Mouse (Mus musculus) stomach, postnatal 0 days (tissue): ENCODE results near the gene Neu4. TPM values are rescaled to one million over a fixed set of nuclear protein-coding genes. Genes with fewer than 3 reads are reported as not detected.
"Not testable (repeated sequence)": the region's sequence is repeated elsewhere in the genome, so short reads cannot be mapped to it uniquely, and the experiment has no call there.

ENCODE experiments used
- ATAC-seq: fragments of 200-750 bp; cut with Nextera tagmentation; 2 replicates; pipeline ENCODE4 v1.8.0; 2017; ENCODE audit not compliant: low FRiP score, low TSS enrichment
- DNase-seq: peaks from one replicate; pipeline ENCODE4 v3.0.0-alpha.2; 2016; ENCODE audit warnings: low spot score
- H3K27ac ChIP-seq: fragments of 300-500 bp; sonication (generic); replicated peaks from 2 replicates; pipeline ENCODE4 v1.5.1; 2014; ENCODE audit warnings: mild to moderate bottlenecking, control low read depth
- H3K27me3 ChIP-seq: fragments of 300-500 bp; sonication (generic); 2 replicates; pipeline ENCODE4 v1.6.1; 2014; ENCODE audit warnings: low read length; ENCODE audit not compliant: control insufficient read depth, insufficient read depth
- H3K36me3 ChIP-seq: fragments of 300-500 bp; sonication (generic); 2 replicates; pipeline ENCODE4 v1.6.1; 2014; ENCODE audit warnings: low read length, mixed read lengths; ENCODE audit not compliant: control insufficient read depth, insufficient read depth
- H3K4me1 ChIP-seq: fragments of 300-500 bp; sonication (generic); replicated peaks from 2 replicates; pipeline ENCODE4 v1.6.1; 2014; ENCODE audit warnings: antibody characterized with exemption; ENCODE audit not compliant: control insufficient read depth, insufficient read depth
- H3K4me2 ChIP-seq: fragments of 300-500 bp; sonication (generic); replicated peaks from 2 replicates; pipeline ENCODE4 v1.6.1; 2014; ENCODE audit warnings: low read depth, mild to moderate bottlenecking, control low read depth, moderate library complexity
- H3K4me3 ChIP-seq: fragments of 300-500 bp; sonication (generic); 2 replicates; pipeline ENCODE4 v1.5.1; 2014; ENCODE audit warnings: low read depth, low read length, control low read depth
- H3K9ac ChIP-seq: fragments of 300-500 bp; sonication (generic); 2 replicates; pipeline ENCODE4 v1.6.1; 2014; ENCODE audit warnings: mild to moderate bottlenecking, low read length, control low read depth, mixed read lengths
- H3K9me3 ChIP-seq: fragments of 300-500 bp; sonication (generic); 2 replicates; pipeline ENCODE4 v1.6.1; 2016; ENCODE audit warnings: low read length; ENCODE audit not compliant: control insufficient read depth
- CTCF ChIP-seq: IDR thresholded peaks from 2 replicates; pipeline ENCODE4 v1.5.1; 2016; ENCODE audit warnings: antibody characterized with exemption, low read depth, mild to moderate bottlenecking, moderate library complexity
- EP300 ChIP-seq: optimal IDR thresholded peaks from 2 replicates; pipeline ENCODE3; 2016; ENCODE audit warnings: antibody characterized with exemption
- WGBS: fragments of 180-500 bp; shearing (Covaris S2); extraction: QIAGEN DNeasy Blood & Tissue Kit; methylation state at CpG from one replicate; pipeline ENCODE4 v1.1.7; 2014; 5-methylcytosine and 5-hydroxymethylcytosine counted together
- polyA plus RNA-seq: library from polyadenylated mRNA; unstranded; fragments of >200 nt; fragmentation: Nextera tagmentation; extraction: Ambion mirVana; gene quantifications from 2 replicates; pipeline ENCODE4 v1.2.1, GENCODE M21; 2015

Gene Neu4
- polyA plus RNA-seq, 1 experiment from 2014 or later = not detected

DNA sequence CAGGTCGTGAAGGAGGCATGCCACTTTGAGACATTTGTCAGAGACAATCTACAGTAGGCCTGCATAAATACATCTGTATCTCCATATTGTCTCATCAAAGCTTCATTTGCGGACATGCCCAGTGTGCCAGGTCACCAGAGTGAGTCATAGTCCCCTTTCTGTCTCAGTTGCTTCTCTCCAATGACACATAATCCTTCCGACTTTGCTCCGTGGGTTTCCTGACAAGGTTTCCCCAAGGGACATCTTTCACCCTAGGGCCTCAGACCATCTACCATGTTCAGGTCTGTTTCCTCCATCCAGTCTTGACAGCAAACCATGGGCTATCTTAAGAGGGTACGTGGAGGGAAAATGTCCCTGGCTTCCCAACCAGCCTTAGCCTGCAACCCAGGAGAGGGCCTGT lies 30.9 kb downstream of the Neu4 start:
- TF ChIP-seq EP300 (no peak), CTCF (no peak)
- Histone ChIP-seq H3K27me3 (no peaks in the 10 kb centered on the region), H3K4me3 (no peak overlapping the region), H3K9ac (no peak overlapping the region), H3K4me1 (no peaks in the 10 kb centered on the region), H3K4me2 (no peak overlapping the region), H3K36me3 (no peaks in the 10 kb centered on the region), H3K9me3 (no peaks in the 10 kb centered on the region), H3K27ac (no peak overlapping the region)
- no peak for ATAC-seq
- no peak for DNase-seq
- WGBS = 76% methylated on average over 5 of the region's 5 CpGs

GRCm38 (mm10) chr1:94052373-94052772 lies 32.1 kb downstream of the Neu4 start, which contains the start of gene Pdcd1:
Pdcd1 (minus strand) TSS chr1:94052553.
- no peaks in the 10 kb centered on the region for H3K27me3 ChIP-seq
- WGBS = 33% methylated on average over 6 of the region's 6 CpGs
- H3K9ac ChIP-seq = no peak within 1 kb of the TSS
- H3K4me2 ChIP-seq = no peak within 1 kb of the TSS
- no peak within 1 kb of the TSS for H3K4me3 ChIP-seq
- TF ChIP-seq EP300 = no peak
- no peak for TF ChIP-seq CTCF
- no peak within 1 kb of the TSS for H3K27ac ChIP-seq
- no peaks in the 10 kb centered on the region for H3K9me3 ChIP-seq
- no peaks in the 10 kb centered on the region for H3K4me1 ChIP-seq
- DNase-seq (no peak), ATAC-seq (no peak)
- H3K36me3 ChIP-seq = no peaks in the 10 kb centered on the region

- H3K36me3 ChIP-seq = no peaks in the 10 kb centered on the region
- H3K27me3 ChIP-seq = no peaks in the 10 kb centered on the region
- no peak overlapping the region for H3K9ac ChIP-seq
- ATAC-seq (no peak), DNase-seq (no peak)
- no peak overlapping the region for H3K4me2 ChIP-seq
- H3K4me3 ChIP-seq = no peak overlapping the region
- TF ChIP-seq CTCF = no peak
- no peak for TF ChIP-seq EP300
- no peaks in the 10 kb centered on the region for H3K9me3 ChIP-seq
- H3K4me1 ChIP-seq = no peaks in the 10 kb centered on the region
- 66% methylated on average over 7 of the region's 7 CpGs for WGBS
- H3K27ac ChIP-seq = no peak overlapping the region
Observed at GRCm38 (mm10) chr1:94053530-94054216, 33.4 kb downstream of the Neu4 start.

GRCm38 (mm10) chr1:94054481-94054880 lies 34.2 kb downstream of the Neu4 start:
- H3K27ac ChIP-seq = no peak overlapping the region

GRCm38 (mm10) chr1:94055966-94056365 lies 35.7 kb downstream of the Neu4 start:
- no peaks in the 10 kb centered on the region for H3K4me1 ChIP-seq
- no peak for ATAC-seq
- H3K27ac ChIP-seq = no peak overlapping the region
- no peaks in the 10 kb centered on the region for H3K27me3 ChIP-seq
- H3K4me3 ChIP-seq = no peak overlapping the region
- H3K9me3 ChIP-seq = no peaks in the 10 kb centered on the region
- DNase-seq = no peak
- H3K4me2 ChIP-seq = no peak overlapping the region
- H3K9ac ChIP-seq = no peak overlapping the region
- TF ChIP-seq EP300 (no peak), CTCF (no peak)
- H3K36me3 ChIP-seq = no peaks in the 10 kb centered on the region
- WGBS = 26% methylated on average over 3 of the region's 3 CpGs

More at GRCm38 (mm10) chr1:94054481-94054880, 34.2 kb downstream of the Neu4 start:
- no peak for ATAC-seq
- no peaks in the 10 kb centered on the region for H3K27me3 ChIP-seq
- no peak overlapping the region for H3K4me2 ChIP-seq
- H3K4me3 ChIP-seq = no peak overlapping the region
- WGBS = 79% methylated on average over 1 of the region's 1 CpGs
- H3K4me1 ChIP-seq = no peaks in the 10 kb centered on the region
- H3K9ac ChIP-seq = no peak overlapping the region
- H3K9me3 ChIP-seq = no peaks in the 10 kb centered on the region
- TF ChIP-seq EP300 (no peak), CTCF (no peak)
- no peak for DNase-seq
- no peaks in the 10 kb centered on the region for H3K36me3 ChIP-seq

DNA sequence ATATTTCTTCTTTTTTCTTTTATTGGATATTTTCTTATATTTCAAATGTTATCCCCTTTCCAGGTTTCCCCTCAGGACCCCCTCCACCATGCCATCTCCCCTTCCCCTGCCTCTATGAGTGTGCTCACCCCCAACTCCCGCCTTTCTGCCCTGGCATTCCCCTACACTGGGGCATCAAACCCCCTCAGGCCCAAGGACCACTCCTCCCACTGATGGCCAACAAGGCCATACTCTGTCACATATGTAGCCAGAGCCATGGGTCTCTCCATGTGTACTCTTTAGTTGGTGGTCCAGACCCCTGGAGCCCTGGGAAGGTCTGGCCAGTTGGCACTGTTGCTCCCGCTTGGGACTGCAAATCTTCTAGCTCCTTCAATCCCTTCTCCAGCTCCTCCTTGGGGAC lies 37.1 kb downstream of the Neu4 start:
- Histone ChIP-seq H3K27me3 (no peaks in the 10 kb centered on the region), H3K9ac (no peak overlapping the region), H3K4me2 (no peak overlapping the region), H3K4me3 (no peak overlapping the region), H3K36me3 (no peaks in the 10 kb centered on the region), H3K9me3 (no peaks in the 10 kb centered on the region), H3K4me1 (no peaks in the 10 kb centered on the region), H3K27ac (no peak overlapping the region)
- no peak for ATAC-seq
- TF ChIP-seq EP300 (no peak), CTCF (no peak)
- 87% methylated on average over 2 of the region's 2 CpGs for WGBS
- DNase-seq = no peak

DNA sequence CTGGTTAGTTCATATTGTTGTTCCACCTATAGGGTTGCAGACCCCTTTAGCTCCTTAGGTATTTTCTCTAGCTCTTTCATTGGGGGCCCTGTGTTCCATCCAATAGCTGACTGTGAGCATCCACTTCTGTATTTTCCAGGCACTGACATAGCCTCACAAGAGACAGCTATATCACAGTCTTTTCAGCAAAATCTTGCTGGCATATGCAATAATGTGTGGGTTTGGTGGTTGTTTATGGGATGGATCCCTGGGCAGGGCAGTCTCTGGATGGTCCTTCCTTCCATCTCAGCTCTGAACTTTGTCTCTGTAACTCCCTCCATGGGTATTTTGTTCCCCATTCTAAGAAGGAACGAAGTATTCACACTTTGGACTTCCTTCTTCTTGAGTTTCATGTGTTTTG lies 38.0 kb downstream of the Neu4 start:
- H3K4me3 ChIP-seq, H3K4me1 ChIP-seq, H3K27ac ChIP-seq, H3K9ac ChIP-seq, H3K36me3 ChIP-seq, H3K9me3 ChIP-seq, H3K27me3 ChIP-seq, ATAC-seq, H3K4me2 ChIP-seq, DNase-seq: not testable (repeated sequence)
- WGBS = 87% methylated on average over 1 of the region's 1 CpGs
